Mouse (Mus musculus): Measurements from ENCODE around the gene Mdga2. TPM values are rescaled to one million over a fixed set of nuclear protein-coding genes. Genes with fewer than 3 reads are reported as not detected.

Mdga2 gene
- polyA plus RNA-seq, 1 experiment = 0.37 TPM

DNA sequence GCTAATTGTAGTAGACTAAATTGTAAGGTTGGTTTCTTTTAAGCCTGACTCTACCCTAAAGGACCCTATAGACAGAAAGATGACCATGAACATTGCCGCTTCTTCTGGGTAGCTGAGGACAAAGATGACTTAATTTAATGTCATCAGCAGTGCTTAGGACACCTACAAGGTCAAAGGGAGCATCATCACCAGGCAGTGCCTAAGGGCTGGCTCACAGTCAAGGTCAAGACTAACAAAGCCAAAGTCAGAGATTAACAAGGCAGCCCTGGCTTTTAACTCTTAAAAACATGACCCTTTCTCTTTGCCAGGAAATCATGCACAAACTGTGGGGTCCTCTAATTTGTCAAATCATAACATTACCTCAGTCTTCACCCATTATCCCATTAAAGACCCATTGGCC lies 657.0 kb downstream of the Mdga2 start:
- TF ChIP-seq POLR2A (IDR thresholded peaks at IDR 0.05; ENCODE audit: borderline replicate concordance, control insufficient read depth, low read depth, low read length) = no peak
- TF ChIP-seq CTCF (IDR thresholded peaks at IDR 0.05; ENCODE audit: control insufficient read depth, insufficient read depth, low read length) = no peak
- Histone ChIP-seq H3K27ac (ENCODE audit: control insufficient read depth, insufficient read depth, low read depth, low read length, poor library complexity) (no peak overlapping the region), H3K4me1 (ENCODE audit: control insufficient read depth, insufficient read depth, low read length) (no peaks in the 10 kb centered on the region), H3K4me3 (replicated peaks; ENCODE audit: control insufficient read depth, low read depth, low read length) (no peak overlapping the region)
- 87% methylated on average over 1 of the region's 1 CpGs for WGBS

GRCm38 (mm10) chr12:66556846-66557245 lies 665.5 kb downstream of the Mdga2 start:
- no peaks in the 10 kb centered on the region for H3K4me1 ChIP-seq (ENCODE audit: control insufficient read depth, insufficient read depth, low read length)
- TF ChIP-seq CTCF (IDR thresholded peaks at IDR 0.05; ENCODE audit: control insufficient read depth, insufficient read depth, low read length) (no peak), POLR2A (IDR thresholded peaks at IDR 0.05; ENCODE audit: borderline replicate concordance, control insufficient read depth, low read depth, low read length) (no peak)
- H3K27ac ChIP-seq (ENCODE audit: control insufficient read depth, insufficient read depth, low read depth, low read length, poor library complexity) = no peak overlapping the region
- 78% methylated on average over 3 of the region's 3 CpGs for WGBS
- H3K4me3 ChIP-seq (replicated peaks; ENCODE audit: control insufficient read depth, low read depth, low read length) = no peak overlapping the region

- Histone ChIP-seq H3K4me3 (replicated peaks; ENCODE audit: control insufficient read depth, low read depth, low read length) (no peak overlapping the region), H3K27ac (ENCODE audit: control insufficient read depth, insufficient read depth, low read depth, low read length, poor library complexity) (no peak overlapping the region), H3K4me1 (ENCODE audit: control insufficient read depth, insufficient read depth, low read length) (no peaks in the 10 kb centered on the region)
- WGBS = 63% methylated on average over 2 of the region's 2 CpGs
- TF ChIP-seq CTCF (IDR thresholded peaks at IDR 0.05; ENCODE audit: control insufficient read depth, insufficient read depth, low read length) (no peak), POLR2A (IDR thresholded peaks at IDR 0.05; ENCODE audit: borderline replicate concordance, control insufficient read depth, low read depth, low read length) (no peak)
Observed at GRCm38 (mm10) chr12:66556178-66556820, 666.0 kb downstream of the Mdga2 start.

GRCm38 (mm10) chr12:66524973-66525372 lies 697.4 kb downstream of the Mdga2 start:
- Histone ChIP-seq H3K4me1 (ENCODE audit: control insufficient read depth, insufficient read depth, low read length) (no peaks in the 10 kb centered on the region), H3K4me3 (replicated peaks; ENCODE audit: control insufficient read depth, low read depth, low read length) (no peak overlapping the region), H3K27ac (ENCODE audit: control insufficient read depth, insufficient read depth, low read depth, low read length, poor library complexity) (no peak overlapping the region)
- 52% methylated on average over 2 of the region's 2 CpGs for WGBS
- no peak for TF ChIP-seq POLR2A (IDR thresholded peaks at IDR 0.05; ENCODE audit: borderline replicate concordance, control insufficient read depth, low read depth, low read length)
- no peak for TF ChIP-seq CTCF (IDR thresholded peaks at IDR 0.05; ENCODE audit: control insufficient read depth, insufficient read depth, low read length)

DNA sequence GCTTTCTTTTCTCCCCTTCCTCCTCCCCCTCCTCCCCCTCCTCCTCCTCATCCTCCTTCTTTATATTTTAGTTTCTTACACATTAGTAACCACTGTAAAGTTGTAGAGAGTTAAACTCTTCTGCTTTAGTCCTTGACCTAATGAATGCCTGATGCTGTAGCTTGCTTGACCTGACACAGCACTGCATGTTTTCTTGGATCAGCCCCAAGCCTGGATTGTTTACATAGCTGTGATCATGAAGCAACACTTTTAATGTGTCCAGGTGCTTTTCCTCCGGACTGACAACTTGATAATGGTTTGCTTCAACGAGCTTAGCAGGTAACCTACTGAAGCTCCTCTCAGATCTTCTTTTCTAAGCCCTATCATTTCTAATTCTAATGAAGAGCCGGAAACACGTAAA lies 723.1 kb downstream of the Mdga2 start:
- 78% methylated on average over 4 of the region's 4 CpGs for WGBS

DNA sequence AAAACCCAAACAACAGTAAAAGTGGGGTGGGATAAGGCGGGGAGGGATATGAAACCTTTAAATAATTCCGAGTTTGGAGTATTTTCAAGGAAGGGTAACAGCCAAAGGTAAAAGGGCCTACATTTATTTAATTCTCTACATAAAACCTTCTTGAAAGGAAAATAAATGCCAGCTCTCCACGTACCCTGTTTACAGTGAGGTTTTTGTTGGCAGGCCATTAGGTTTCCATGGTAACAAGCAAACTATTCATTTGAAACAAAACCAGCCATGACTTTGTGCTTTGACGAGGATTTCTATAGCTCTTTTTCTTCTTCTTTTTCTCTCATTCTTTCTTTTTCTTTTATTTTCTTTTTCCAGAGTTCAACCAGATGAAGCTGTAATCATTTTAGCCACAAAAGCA lies 751.5 kb downstream of the Mdga2 start:
- 65% methylated on average over 4 of the region's 4 CpGs for WGBS
- H3K27ac ChIP-seq (ENCODE audit: control insufficient read depth, insufficient read depth, low read depth, low read length, poor library complexity) = no peak overlapping the region
- no peak for TF ChIP-seq CTCF (IDR thresholded peaks at IDR 0.05; ENCODE audit: control insufficient read depth, insufficient read depth, low read length)
- TF ChIP-seq POLR2A (IDR thresholded peaks at IDR 0.05; ENCODE audit: borderline replicate concordance, control insufficient read depth, low read depth, low read length) = no peak

More for the DNA sequence above, 723.1 kb downstream of the Mdga2 start:
- TF ChIP-seq POLR2A (IDR thresholded peaks at IDR 0.05; ENCODE audit: borderline replicate concordance, control insufficient read depth, low read depth, low read length) (no peak), CTCF (IDR thresholded peaks at IDR 0.05; ENCODE audit: control insufficient read depth, insufficient read depth, low read length) (no peak)
- Histone ChIP-seq H3K27ac (ENCODE audit: control insufficient read depth, insufficient read depth, low read depth, low read length, poor library complexity) (no peak overlapping the region), H3K4me1 (ENCODE audit: control insufficient read depth, insufficient read depth, low read length) (no peaks in the 10 kb centered on the region), H3K4me3 (replicated peaks; ENCODE audit: control insufficient read depth, low read depth, low read length) (no peak overlapping the region)

GRCm38 (mm10) chr12:66470243-66470863 lies 752.0 kb downstream of the Mdga2 start:
- H3K27ac ChIP-seq (ENCODE audit: control insufficient read depth, insufficient read depth, low read depth, low read length, poor library complexity) = no peak overlapping the region
- TF ChIP-seq POLR2A (IDR thresholded peaks at IDR 0.05; ENCODE audit: borderline replicate concordance, control insufficient read depth, low read depth, low read length) (no peak), CTCF (IDR thresholded peaks at IDR 0.05; ENCODE audit: control insufficient read depth, insufficient read depth, low read length) (no peak)
- H3K4me1 ChIP-seq (ENCODE audit: control insufficient read depth, insufficient read depth, low read length) = no peaks in the 10 kb centered on the region
- WGBS = 89% methylated on average over 8 of the region's 8 CpGs
- H3K4me3 ChIP-seq (replicated peaks; ENCODE audit: control insufficient read depth, low read depth, low read length) = no peak overlapping the region

More for the DNA sequence above, 751.5 kb downstream of the Mdga2 start:
- Histone ChIP-seq H3K4me3 (replicated peaks; ENCODE audit: control insufficient read depth, low read depth, low read length) (no peak overlapping the region), H3K4me1 (ENCODE audit: control insufficient read depth, insufficient read depth, low read length) (no peaks in the 10 kb centered on the region)

DNA sequence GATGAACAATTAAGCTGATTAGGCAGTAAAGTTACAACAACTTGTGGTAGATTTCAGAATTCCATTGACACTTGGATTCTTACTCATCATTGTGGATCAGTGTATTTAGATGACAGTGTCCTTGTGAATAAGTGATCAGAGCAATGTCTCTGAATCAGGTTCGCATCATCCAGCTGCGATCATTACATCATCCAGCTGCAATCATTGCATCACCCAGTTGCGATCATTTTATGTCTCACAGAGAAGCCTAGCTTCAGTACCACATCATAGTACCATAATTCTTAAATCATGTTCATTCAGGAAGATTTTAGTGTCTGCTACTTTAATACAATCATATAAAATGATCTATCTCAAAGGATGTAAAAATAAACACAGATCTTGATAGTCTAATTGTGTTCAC lies 756.8 kb downstream of the Mdga2 start:
- no peak for TF ChIP-seq POLR2A (IDR thresholded peaks at IDR 0.05; ENCODE audit: borderline replicate concordance, control insufficient read depth, low read depth, low read length)
- TF ChIP-seq CTCF (IDR thresholded peaks at IDR 0.05; ENCODE audit: control insufficient read depth, insufficient read depth, low read length) = no peak
- no peak overlapping the region for H3K4me3 ChIP-seq (replicated peaks; ENCODE audit: control insufficient read depth, low read depth, low read length)
- WGBS = 83% methylated on average over 3 of the region's 3 CpGs
- no peak overlapping the region for H3K27ac ChIP-seq (ENCODE audit: control insufficient read depth, insufficient read depth, low read depth, low read length, poor library complexity)
- H3K4me1 ChIP-seq (ENCODE audit: control insufficient read depth, insufficient read depth, low read length) = no peaks in the 10 kb centered on the region

Data from bone marrow, adult 2 months (tissue).